In the genomic region with DNA sequence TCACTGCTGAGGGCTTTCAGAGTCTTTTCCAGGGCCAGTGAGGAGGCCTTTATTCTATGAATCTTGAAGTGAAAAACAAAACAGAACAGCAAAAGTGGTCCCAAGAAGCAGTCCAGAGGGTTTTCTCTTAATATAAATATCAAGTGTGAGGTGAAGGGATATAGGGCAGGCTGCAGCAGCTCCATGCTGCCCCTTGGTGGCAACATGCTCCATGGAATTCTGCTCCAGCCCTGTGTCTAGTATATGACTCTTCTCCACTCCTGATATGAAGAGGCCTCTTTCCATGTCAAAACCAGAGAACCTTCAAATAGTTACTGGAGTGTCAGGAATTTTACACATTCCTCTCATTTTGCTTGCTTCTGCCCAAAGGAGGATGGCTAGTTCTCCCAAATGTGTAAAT, we compare ENCODE assay signal across 8 mouse cellular contexts.
DNase-seq lines count a peak whose midpoint lies in the region; ATAC-seq and TF ChIP-seq lines count a peak whose summit lies in the region.

No protein-coding gene starts in this region.

- TF ChIP-seq POLR2A in lung, adult 2 months (IDR thresholded peaks at IDR 0.05; ENCODE audit: borderline replicate concordance, extremely low read depth, low read depth, low read length), result no peak

- intact Hi-C loops in left cerebral cortex, postnatal 25 days (cut with DNase I), result no loop called here

- no peak for ATAC-seq in cerebellum, adult (ENCODE audit: insufficient number of reproducible peaks, low FRiP score, low TSS enrichment)
- peak; percentile 59; the same call in 1 of the 2 replicates for ATAC-seq in common myeloid progenitor, adult 5-6 weeks (replicated peaks; ENCODE audit: low read depth, poor library complexity, severe bottlenecking)

- DNase-seq in cerebellum, postnatal 10 days, result peak; percentile 62 to 63
- peak; percentile 41 to 59 for DNase-seq in left cerebral cortex, postnatal 25 days (ENCODE audit: low spot score in 2 of 2)
- DNase-seq in left cerebral cortex, adult 11 months (ENCODE audit: low spot score), result no peak
- DNase-seq in lung, adult 2 months, result no peak
- DNase-seq in yolk sac, embryonic 10.5 days (ENCODE audit: low spot score), result peak; percentile 37
- DNase-seq in urinary bladder, postnatal 4 days (ENCODE audit: low spot score in 2 of 2), result no peak

- no peaks in the 10 kb centered on the region for H3K4me1 ChIP-seq in lung, adult 2 months (ENCODE audit: control insufficient read depth, insufficient read depth, low read length)

- no peak overlapping the region for H3K4me3 ChIP-seq in lung, adult 2 months (replicated peaks; ENCODE audit: extremely low read depth, low read depth, low read length)

- peak; percentile 79 for TF ChIP-seq CTCF in lung, adult 2 months (IDR thresholded peaks at IDR 0.05; ENCODE audit: insufficient read depth, low read length)

Comparison
In these comparisons a context has a peak if more than half of its experiments do, and no peak if none do; other contexts are left out.
1. DNase-seq: peak in cerebellum, postnatal 10 days (2 of 2), left cerebral cortex, postnatal 25 days (2 of 2) and yolk sac, embryonic 10.5 days (single experiment); none in left cerebral cortex, adult 11 months (single experiment), lung, adult 2 months (single experiment) and urinary bladder, postnatal 4 days (0 of 2).